Mouse (Mus musculus) thymus, adult 2 months (tissue): ENCODE results near the gene Metap1d.

ENCODE experiments used
- CTCF ChIP-seq: fragments of 200-500 bp; IDR thresholded peaks from 2 replicates; pipeline ENCODE4 v1.5.1; 2012; ENCODE audit warnings: mild to moderate bottlenecking, control low read depth, low read length, moderate library complexity, borderline replicate concordance; ENCODE audit not compliant: control insufficient read depth, poor library complexity, insufficient read depth; ENCODE audit errors: extremely low read depth
- POLR2A ChIP-seq: fragments of 200-500 bp; IDR thresholded peaks from 2 replicates; pipeline ENCODE4 v1.6.1; 2012; ENCODE audit warnings: mild to moderate bottlenecking, low read length, control low read depth, moderate library complexity; ENCODE audit not compliant: control insufficient read depth, poor library complexity, insufficient read depth; ENCODE audit errors: extremely low read depth

DNA sequence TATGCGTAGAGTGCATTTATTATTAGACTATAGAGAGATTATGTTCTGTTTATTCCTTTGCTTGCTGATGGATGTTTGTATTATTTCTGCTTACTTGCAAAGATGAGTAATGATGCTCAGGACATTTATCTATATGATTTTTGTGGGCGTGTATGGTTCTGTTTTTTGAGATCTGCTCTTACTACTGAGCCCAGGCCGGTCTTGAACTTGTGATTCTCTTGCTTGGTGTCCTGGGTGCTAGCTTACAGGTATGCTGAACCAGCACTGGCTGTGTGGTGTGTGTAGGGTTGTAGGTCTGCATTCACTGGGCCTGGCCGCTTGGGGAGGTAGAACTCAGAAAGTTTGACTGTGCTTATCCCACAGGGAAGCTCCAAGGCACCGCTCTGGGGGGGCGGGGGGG, 8.1 kb downstream of the Metap1d start:
- TF ChIP-seq CTCF (no peak), POLR2A (no peak)
